Mouse (Mus musculus) heart, postnatal 0 days (tissue): ENCODE results near the gene Pip5kl1.

Experiments used
- CTCF ChIP-seq: IDR thresholded peaks from 2 replicates; pipeline ENCODE4 v1.5.1; 2016; ENCODE audit warnings: antibody characterized with exemption, control low read depth, low read depth
- EP300 ChIP-seq: IDR thresholded peaks from 2 replicates; pipeline ENCODE4 v1.6.1; 2016; ENCODE audit warnings: antibody characterized with exemption, low read depth

DNA sequence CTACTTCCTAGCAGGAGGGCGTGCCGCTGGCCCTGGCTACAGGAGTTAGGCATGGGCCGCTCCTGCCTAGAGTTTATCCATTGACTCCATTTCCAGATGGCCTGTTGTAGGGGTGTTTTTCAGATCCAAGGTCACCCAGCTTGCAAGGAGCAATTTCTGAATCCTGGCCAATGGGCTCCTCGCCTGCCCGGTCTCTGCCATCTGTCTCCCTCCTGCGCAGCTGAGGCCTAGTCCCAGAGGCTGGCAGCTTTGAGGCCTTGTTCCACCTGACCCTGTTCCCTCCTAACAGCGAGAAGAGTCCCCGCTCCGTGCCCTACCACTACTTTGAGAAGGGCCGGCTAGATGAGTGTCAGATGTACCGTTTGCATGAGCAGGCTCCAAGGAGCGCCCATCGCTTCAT, 22.1 kb downstream of the Pip5kl1 start:
- no peak for TF ChIP-seq CTCF
- TF ChIP-seq EP300, result no peak
